In the genomic region with DNA sequence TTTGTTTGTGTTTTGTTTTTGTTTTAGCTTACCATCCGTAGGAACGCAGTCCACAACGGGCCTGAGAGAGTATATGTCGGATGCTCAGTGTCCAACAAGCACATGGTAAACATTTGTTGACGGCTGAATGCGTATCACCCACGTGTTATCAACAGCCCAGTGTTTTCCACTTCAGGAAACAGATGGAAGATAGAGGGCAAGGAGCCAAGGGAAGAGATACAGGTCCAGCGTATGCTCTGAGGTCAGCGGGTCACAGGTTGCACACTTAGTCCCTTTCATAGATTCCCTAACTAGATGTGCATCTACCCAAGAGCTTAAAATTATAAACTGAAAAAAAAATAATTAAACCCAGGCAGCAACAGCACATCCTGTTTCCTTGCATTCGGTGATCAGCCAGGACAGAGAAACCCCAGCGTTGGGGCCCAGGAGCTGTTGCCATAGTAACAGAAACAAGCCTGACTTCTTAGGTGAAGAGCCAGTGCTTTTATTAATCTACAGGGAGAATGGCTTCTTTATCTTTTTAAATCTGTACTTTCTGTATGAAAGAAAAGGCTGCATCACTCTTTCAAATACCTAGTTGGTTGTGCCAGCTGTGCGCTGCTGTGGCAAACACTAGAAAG, we compare ENCODE assay signal across 11 mouse cellular contexts.
DNase-seq lines count a peak whose midpoint lies in the region; ATAC-seq and TF ChIP-seq lines count a peak whose summit lies in the region.
"Had no signal": no experiment of that assay in that cellular context is flagged by ENCODE, and none has a peak within 500 bp of the region (broad histone marks: within the 10 kb centered on the region; RNA-seq: fewer than 3 reads in every experiment).

No protein-coding gene starts in this region.

- no peak for DNase-seq in heart, embryonic 10.5 days (ENCODE audit: low spot score)
- no peak for DNase-seq in stomach, postnatal 0 days (ENCODE audit: low spot score)
- no peak for DNase-seq in Muller cell, postnatal 12 days (ENCODE audit: inconsistent ontology term)
- no peak for DNase-seq in spleen, postnatal 36 days (ENCODE audit: low spot score in 2 of 2)
- no peak for DNase-seq in c-Kit-positive CD71-positive TER-119-positive erythroid progenitor cells, embryonic 14.5 days (ENCODE audit: low spot score)
- DNase-seq: lung, adult 2 months; spleen, adult 18-20 months had no signal

- ATAC-seq in heart, embryonic 11.5 days (replicated peaks; ENCODE audit: insufficient number of reproducible peaks, low FRiP score, low TSS enrichment), result peak; percentile 49; the same call in 1 of the 2 replicates
- no peak for ATAC-seq in stomach, embryonic 14.5 days (ENCODE audit: insufficient number of reproducible peaks, insufficient read depth, low FRiP score, low read depth)
- ATAC-seq in stomach, postnatal 0 days (ENCODE audit: low FRiP score, low TSS enrichment), result no peak
- no peak for ATAC-seq in limb, embryonic 12.5 days (ENCODE audit: insufficient number of reproducible peaks, insufficient read depth, low FRiP score, low TSS enrichment, low read depth)

- H3K36me3 ChIP-seq in heart, embryonic 11.5 days (ENCODE audit: control insufficient read depth, insufficient read depth, low read length), result no peaks in the 10 kb centered on the region
- H3K36me3 ChIP-seq in heart, embryonic 10.5 days, result no peaks in the 10 kb centered on the region
- H3K36me3 ChIP-seq in stomach, embryonic 14.5 days (ENCODE audit: control insufficient read depth, insufficient read depth, low read length), result no peaks in the 10 kb centered on the region
- H3K36me3 ChIP-seq in stomach, postnatal 0 days (ENCODE audit: control insufficient read depth, insufficient read depth, low read length), result no peaks in the 10 kb centered on the region
- H3K36me3 ChIP-seq in limb, embryonic 12.5 days, result no peaks in the 10 kb centered on the region
- H3K36me3 ChIP-seq: embryonic facial prominence, embryonic 15.5 days had no signal

- H3K9ac ChIP-seq in heart, embryonic 11.5 days (ENCODE audit: low read depth, low read length), result no peak overlapping the region
- H3K9ac ChIP-seq in stomach, embryonic 14.5 days (replicated peaks; ENCODE audit: low read depth, low read length), result no peak overlapping the region
- H3K9ac ChIP-seq in stomach, postnatal 0 days (ENCODE audit: low read length), result no peak overlapping the region
- H3K9ac ChIP-seq in limb, embryonic 12.5 days (replicated peaks), result no peak overlapping the region
- H3K9ac ChIP-seq: embryonic facial prominence, embryonic 15.5 days had no signal

- no peak for TF ChIP-seq EP300 in stomach, postnatal 0 days (optimal IDR thresholded peaks at IDR 0.05)

- no peak overlapping the region for H3K27ac ChIP-seq in heart, embryonic 11.5 days (ENCODE audit: low read depth, low read length)
- no peak overlapping the region for H3K27ac ChIP-seq in heart, embryonic 10.5 days
- peak overlapping the region; percentile 44; the same call in 1 of the 2 replicates for H3K27ac ChIP-seq in stomach, embryonic 14.5 days (ENCODE audit: low read length)
- H3K27ac ChIP-seq in stomach, postnatal 0 days (replicated peaks), result no peak overlapping the region
- H3K27ac ChIP-seq in limb, embryonic 12.5 days, result peak overlapping the region; percentile 31; the same call in 1 of the 2 replicates
- H3K27ac ChIP-seq: embryonic facial prominence, embryonic 15.5 days had no signal

- TF ChIP-seq CTCF in stomach, postnatal 0 days (IDR thresholded peaks at IDR 0.05; ENCODE audit: low read depth), result no peak

- no peaks in the 10 kb centered on the region for H3K9me3 ChIP-seq in heart, embryonic 11.5 days (replicated peaks; ENCODE audit: control insufficient read depth, low read length)
- H3K9me3 ChIP-seq in heart, embryonic 10.5 days, result no peaks in the 10 kb centered on the region
- H3K9me3 ChIP-seq in stomach, embryonic 14.5 days (ENCODE audit: control insufficient read depth, low read depth, low read length), result no peaks in the 10 kb centered on the region
- H3K9me3 ChIP-seq in stomach, postnatal 0 days (ENCODE audit: control insufficient read depth, low read length), result no peaks in the 10 kb centered on the region
- no peaks in the 10 kb centered on the region for H3K9me3 ChIP-seq in limb, embryonic 12.5 days
- H3K9me3 ChIP-seq: embryonic facial prominence, embryonic 15.5 days had no signal

- no peak overlapping the region for H3K4me3 ChIP-seq in heart, embryonic 11.5 days (ENCODE audit: low read depth, low read length)
- H3K4me3 ChIP-seq in heart, embryonic 10.5 days, result no peak overlapping the region
- H3K4me3 ChIP-seq in stomach, embryonic 14.5 days (ENCODE audit: low read depth, low read length), result no peak overlapping the region
- H3K4me3 ChIP-seq in stomach, postnatal 0 days (ENCODE audit: low read depth, low read length), result no peak overlapping the region
- no peak overlapping the region for H3K4me3 ChIP-seq in limb, embryonic 12.5 days (replicated peaks)
- H3K4me3 ChIP-seq: embryonic facial prominence, embryonic 15.5 days had no signal

- H3K4me2 ChIP-seq in heart, embryonic 11.5 days, result no peak overlapping the region
- no peak overlapping the region for H3K4me2 ChIP-seq in stomach, embryonic 14.5 days (replicated peaks; ENCODE audit: low read depth, low read length)
- H3K4me2 ChIP-seq in stomach, postnatal 0 days (replicated peaks; ENCODE audit: low read depth), result no peak overlapping the region
- no peak overlapping the region for H3K4me2 ChIP-seq in limb, embryonic 12.5 days
- H3K4me2 ChIP-seq: embryonic facial prominence, embryonic 15.5 days had no signal

- 35% methylated on average over 12 of the region's 12 CpGs for WGBS in heart, embryonic 11.5 days (ENCODE audit: insufficient replicate concordance)
- WGBS in heart, embryonic 10.5 days, result 43% methylated on average over 12 of the region's 12 CpGs
- 48% methylated on average over 12 of the region's 12 CpGs for WGBS in stomach, embryonic 14.5 days
- WGBS in stomach, postnatal 0 days, result 50% methylated on average over 12 of the region's 12 CpGs
- 58% methylated on average over 12 of the region's 12 CpGs for WGBS in limb, embryonic 12.5 days

- H3K4me1 ChIP-seq in heart, embryonic 11.5 days (ENCODE audit: control insufficient read depth, insufficient read depth, low read length), result peaks cover 20% of the 10 kb centered on the region
- peaks cover 37% of the 10 kb centered on the region for H3K4me1 ChIP-seq in heart, embryonic 10.5 days
- H3K4me1 ChIP-seq in stomach, embryonic 14.5 days (ENCODE audit: control insufficient read depth, insufficient read depth, low read length), result peaks cover 20% of the 10 kb centered on the region
- no peaks in the 10 kb centered on the region for H3K4me1 ChIP-seq in stomach, postnatal 0 days (replicated peaks; ENCODE audit: control insufficient read depth, insufficient read depth)
- H3K4me1 ChIP-seq in limb, embryonic 12.5 days (replicated peaks), result peaks cover 34% of the 10 kb centered on the region

- no peaks in the 10 kb centered on the region for H3K27me3 ChIP-seq in heart, embryonic 11.5 days (ENCODE audit: control insufficient read depth, insufficient read depth, low read length)
- H3K27me3 ChIP-seq in heart, embryonic 10.5 days (ENCODE audit: insufficient read depth, poor library complexity, severe bottlenecking), result no peaks in the 10 kb centered on the region
- H3K27me3 ChIP-seq in stomach, embryonic 14.5 days (ENCODE audit: control insufficient read depth, insufficient read depth, low read length), result no peaks in the 10 kb centered on the region
- H3K27me3 ChIP-seq in stomach, postnatal 0 days (ENCODE audit: control insufficient read depth, insufficient read depth, low read length), result no peaks in the 10 kb centered on the region
- no peaks in the 10 kb centered on the region for H3K27me3 ChIP-seq in limb, embryonic 12.5 days
- H3K27me3 ChIP-seq: embryonic facial prominence, embryonic 15.5 days had no signal

Comparison
In these comparisons a context has a peak if more than half of its experiments do, and no peak if none do; other contexts are left out.
1. H3K27ac ChIP-seq: peak in stomach, embryonic 14.5 days (single experiment) and limb, embryonic 12.5 days (single experiment); none in heart, embryonic 11.5 days (single experiment), heart, embryonic 10.5 days (single experiment) and stomach, postnatal 0 days (single experiment).